Mouse (Mus musculus) small intestine, adult 2 months (tissue): Measurements from ENCODE around the gene Itga3. TPM values are rescaled to one million over a fixed set of nuclear protein-coding genes. Genes with fewer than 3 reads are reported as not detected.

Experiments used
- H3K27ac ChIP-seq: fragments of 200-500 bp; 2 replicates; pipeline ENCODE4 v1.5.1; 2012; ENCODE audit warnings: low read depth, low read length, control low read depth, inconsistent platforms; ENCODE audit not compliant: insufficient read depth
- H3K27me3 ChIP-seq: fragments of 200-500 bp; 2 replicates; pipeline ENCODE4 v1.6.1; 2012; ENCODE audit warnings: mild to moderate bottlenecking, moderate library complexity, low read length, inconsistent platforms; ENCODE audit not compliant: control insufficient read depth, insufficient read depth
- H3K36me3 ChIP-seq: fragments of 200-500 bp; 2 replicates; pipeline ENCODE4 v1.6.1; 2012; ENCODE audit warnings: mild to moderate bottlenecking, low read length, control low read depth, inconsistent platforms; ENCODE audit not compliant: control insufficient read depth, insufficient read depth
- H3K4me1 ChIP-seq: fragments of 200-500 bp; 2 replicates; pipeline ENCODE4 v1.6.1; 2012; ENCODE audit warnings: low read length, inconsistent platforms, mixed read lengths; ENCODE audit not compliant: control insufficient read depth, insufficient read depth, insufficient read length
- H3K4me3 ChIP-seq: fragments of 200-500 bp; 2 replicates; pipeline ENCODE4 v1.5.1; 2012; ENCODE audit warnings: low read depth, mild to moderate bottlenecking, control low read depth, inconsistent platforms, low read length, moderate library complexity
- CTCF ChIP-seq: fragments of 200-500 bp; IDR thresholded peaks from 2 replicates; pipeline ENCODE4 v1.5.1; 2012; ENCODE audit warnings: low read depth, mild to moderate bottlenecking, control low read depth, inconsistent platforms, low read length, moderate library complexity, mixed read lengths; ENCODE audit not compliant: insufficient replicate concordance, insufficient read length; ENCODE audit errors: extremely low read depth
- POLR2A ChIP-seq: fragments of 200-500 bp; IDR thresholded peaks from 2 replicates; pipeline ENCODE4 v1.6.1; 2012; ENCODE audit warnings: low read depth, mild to moderate bottlenecking, control low read depth, inconsistent platforms, low read length, moderate library complexity
- whole genome bisulfite sequencing: fragments of 180-500 bp; shearing (Covaris S2); methylation state at CpG from one replicate; pipeline ENCODE4 v1.1.7; 2018; 5-methylcytosine and 5-hydroxymethylcytosine counted together
- polyA plus RNA-seq: library from polyadenylated mRNA; depleted of rRNA; stranded (reverse); fragments of >200 nt; gene quantifications from 2 replicates; pipeline ENCODE4 v1.2.3, GENCODE M21; 2012

Gene Itga3
- polyA plus RNA-seq, 1 experiment: 156 TPM

DNA sequence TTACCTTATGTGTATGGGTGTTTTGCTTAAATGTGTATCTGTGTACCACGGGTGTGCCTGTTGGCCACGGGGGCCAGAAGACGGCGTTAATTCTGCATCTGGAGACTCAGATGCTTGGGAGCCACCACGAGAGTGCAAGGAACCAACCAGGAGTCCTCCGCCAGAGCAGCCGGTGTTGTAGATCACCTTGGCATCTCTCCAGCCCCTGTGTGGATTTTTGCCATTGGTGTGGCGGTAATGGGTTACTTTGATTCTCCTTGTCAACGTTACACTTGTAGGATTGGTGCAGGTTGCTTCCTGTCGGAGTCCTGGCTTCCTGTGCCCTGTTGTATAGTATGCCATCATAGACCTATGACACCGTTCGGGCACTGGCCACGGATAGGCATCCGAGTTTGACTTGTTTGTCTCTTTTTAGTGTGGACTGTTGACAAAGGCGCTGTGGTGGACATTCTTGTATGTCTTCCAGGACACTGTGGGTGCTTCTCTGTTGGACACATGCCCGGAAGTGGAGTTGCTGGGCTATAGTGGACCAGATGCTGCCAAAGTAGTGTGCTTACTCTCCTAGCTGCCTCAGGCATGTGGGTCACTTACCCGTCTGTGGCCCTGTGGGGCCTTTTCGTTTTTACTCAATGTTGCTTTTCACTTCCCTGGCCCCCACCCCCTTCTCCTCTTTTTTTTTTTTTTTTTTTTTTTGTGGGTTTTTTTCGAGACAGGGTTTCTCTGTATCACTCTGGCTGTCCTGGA lies 25.7 kb upstream of the Itga3 start:
- no peak overlapping the region for H3K4me3 ChIP-seq
- no peak for TF ChIP-seq POLR2A
- no peak for TF ChIP-seq CTCF
- peaks cover 8% of the 10 kb centered on the region for H3K27me3 ChIP-seq
- WGBS: 75% methylated on average over 19 of the region's 19 CpGs
- H3K4me1 ChIP-seq: peaks cover 12% of the 10 kb centered on the region; the same call in 1 of the 2 replicates
- H3K36me3 ChIP-seq: no peaks in the 10 kb centered on the region
- no peak overlapping the region for H3K27ac ChIP-seq

DNA sequence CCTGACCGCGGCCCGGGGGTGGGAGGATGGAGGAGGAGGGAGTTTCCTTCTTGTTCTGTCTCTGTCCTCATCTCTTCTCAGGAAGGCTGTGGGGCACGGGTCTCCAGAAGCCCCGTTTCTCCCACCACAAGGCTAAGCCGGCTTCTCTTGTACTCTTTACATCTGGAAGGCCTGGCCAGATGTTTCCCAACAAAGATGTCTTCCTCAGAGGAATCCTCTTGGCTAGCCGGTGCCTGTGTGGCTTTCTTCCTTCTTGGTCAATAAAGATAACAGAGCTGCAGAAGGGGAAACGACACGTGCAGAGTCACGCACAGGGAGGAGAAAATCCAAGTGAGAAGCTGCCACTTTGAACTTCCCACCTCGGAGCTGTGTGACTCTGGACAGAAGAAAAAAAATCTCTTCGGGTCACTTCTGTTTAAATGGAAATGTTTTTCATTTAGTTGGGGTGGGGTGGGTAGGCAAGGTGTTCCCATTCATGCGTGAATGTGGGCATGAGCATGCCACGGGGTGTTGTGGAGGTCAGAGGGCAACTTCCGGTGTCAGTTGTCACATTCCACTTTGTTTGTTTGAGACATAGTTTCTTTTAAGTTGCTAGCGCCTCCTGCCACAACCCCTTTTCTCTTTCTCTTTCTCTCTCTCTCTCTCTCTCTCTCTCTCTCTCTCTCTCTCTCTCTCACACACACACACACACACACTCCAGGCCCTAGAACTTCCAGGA lies 24.6 kb upstream of the Itga3 start:
- Histone ChIP-seq H3K27me3 (peaks cover 8% of the 10 kb centered on the region), H3K4me1 (peaks cover 10% of the 10 kb centered on the region; the same call in 1 of the 2 replicates), H3K27ac (no peak overlapping the region), H3K4me3 (no peak overlapping the region), H3K36me3 (no peaks in the 10 kb centered on the region)
- WGBS: 26% methylated on average over 16 of the region's 16 CpGs
- TF ChIP-seq CTCF (no peak), POLR2A (no peak)

DNA sequence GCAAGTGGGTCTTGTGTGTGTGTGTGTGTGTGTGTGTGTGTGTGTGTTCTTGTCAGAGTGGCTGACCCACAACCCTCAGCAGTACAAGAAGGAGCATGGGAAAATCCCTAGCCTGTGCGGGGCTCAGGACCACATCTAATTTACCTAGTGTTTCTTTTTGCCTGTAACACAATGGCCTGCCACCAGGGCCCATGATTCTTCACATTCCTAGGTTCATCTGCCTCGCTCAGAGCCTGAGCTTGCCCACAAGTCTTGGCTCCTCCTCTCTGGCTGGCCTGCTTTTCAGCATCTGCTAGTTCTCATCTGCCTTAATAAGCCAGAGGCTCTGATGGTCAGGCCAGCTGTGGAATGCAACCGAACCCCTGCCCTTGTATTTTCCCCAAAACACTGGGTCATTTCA lies 23.8 kb upstream of the Itga3 start:
- 77% methylated on average over 3 of the region's 3 CpGs for WGBS
- TF ChIP-seq POLR2A: no peak
- TF ChIP-seq CTCF: no peak
- H3K27ac ChIP-seq: no peak overlapping the region
- H3K4me1 ChIP-seq: peaks cover 10% of the 10 kb centered on the region; the same call in 1 of the 2 replicates
- no peaks in the 10 kb centered on the region; the same call in 1 of the 2 replicates for H3K27me3 ChIP-seq
- no peak overlapping the region for H3K4me3 ChIP-seq
- no peaks in the 10 kb centered on the region for H3K36me3 ChIP-seq

DNA sequence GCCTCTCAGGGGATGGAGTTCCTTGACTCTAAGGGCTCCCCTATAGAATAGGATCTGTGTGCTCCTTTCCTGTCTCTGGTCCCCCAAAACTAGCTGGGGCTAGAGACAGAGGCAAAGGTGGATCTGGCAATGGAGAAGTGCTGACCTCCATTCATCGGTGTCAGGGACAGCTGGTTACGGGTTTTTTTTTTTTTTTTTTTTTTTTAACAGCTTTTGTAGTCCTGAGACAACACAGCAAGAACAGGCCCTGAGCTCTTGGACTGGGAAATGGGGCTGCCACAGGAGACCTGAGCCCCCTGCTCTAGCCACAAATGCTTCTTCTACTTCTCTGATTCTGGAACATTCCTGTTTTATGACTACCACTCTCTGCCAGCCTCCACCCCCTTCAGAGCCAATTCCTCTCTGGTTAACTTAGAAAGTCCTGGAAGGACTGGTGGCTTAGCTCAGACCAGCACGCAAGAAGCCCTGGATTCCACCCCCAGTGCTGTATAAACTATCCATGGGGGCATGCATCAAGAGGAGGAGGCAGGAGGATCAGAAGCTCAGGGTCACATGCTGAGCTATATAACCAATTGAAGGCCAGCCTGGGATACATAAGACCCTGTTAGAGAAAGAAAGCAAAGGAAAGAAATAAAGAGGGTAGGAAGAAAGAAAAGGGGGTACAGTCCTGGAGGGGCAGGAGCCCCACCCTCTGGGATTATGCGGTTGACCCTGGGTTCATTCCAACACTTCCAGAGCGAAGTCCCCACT lies 21.9 kb upstream of the Itga3 start:
- WGBS: 71% methylated on average over 5 of the region's 5 CpGs
- Histone ChIP-seq H3K4me3 (no peak overlapping the region), H3K27me3 (no peaks in the 10 kb centered on the region), H3K27ac (no peak overlapping the region), H3K36me3 (no peaks in the 10 kb centered on the region), H3K4me1 (peaks cover 4% of the 10 kb centered on the region; the same call in 1 of the 2 replicates)
- TF ChIP-seq CTCF: no peak
- TF ChIP-seq POLR2A: no peak

GRCm38 (mm10) chr11:95097889-95098288 lies 21.3 kb upstream of the Itga3 start:
- H3K36me3 ChIP-seq: no peaks in the 10 kb centered on the region
- peaks cover 4% of the 10 kb centered on the region; the same call in 1 of the 2 replicates for H3K4me1 ChIP-seq
- no peaks in the 10 kb centered on the region for H3K27me3 ChIP-seq
- H3K4me3 ChIP-seq: no peak overlapping the region
- no peak overlapping the region for H3K27ac ChIP-seq
- 57% methylated on average over 6 of the region's 6 CpGs for WGBS
- TF ChIP-seq POLR2A (no peak), CTCF (no peak)

DNA sequence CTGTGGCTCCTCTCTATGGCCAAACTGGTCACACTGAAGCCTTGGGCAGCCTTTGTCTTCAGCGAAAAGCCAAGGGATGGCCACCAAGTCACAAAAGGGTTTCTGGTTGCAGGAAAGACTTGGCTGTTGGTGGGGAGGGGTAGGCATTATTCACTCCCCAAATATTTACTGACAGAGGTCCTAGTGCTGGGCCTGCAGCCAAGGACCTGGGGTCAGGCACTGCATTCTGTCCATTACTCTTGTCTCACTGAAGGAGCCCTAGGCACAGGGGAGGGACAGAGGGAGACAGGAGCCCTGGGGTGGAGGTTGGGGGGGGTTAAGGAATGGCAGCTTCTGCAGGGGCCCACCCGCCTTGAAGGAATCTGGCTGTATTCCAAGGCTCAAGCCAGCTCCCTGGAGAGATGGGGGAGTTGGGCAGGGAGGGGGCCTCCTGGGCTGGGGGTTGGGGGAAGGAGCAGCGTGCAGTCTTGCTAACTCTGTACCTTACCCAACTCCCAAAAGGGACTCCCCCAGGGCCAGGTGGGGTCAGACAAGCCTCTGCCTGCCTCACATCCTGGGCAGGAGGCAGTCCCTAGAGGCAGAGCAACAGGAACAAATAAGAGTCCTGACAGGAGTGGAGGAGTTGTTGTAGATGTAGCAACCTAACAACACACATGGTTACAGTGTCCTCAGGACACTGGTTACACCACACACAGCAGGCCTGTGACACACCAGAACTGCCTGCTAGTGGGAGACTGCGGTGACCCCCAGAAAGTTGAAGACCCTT lies 20.2 kb upstream of the Itga3 start:
- no peaks in the 10 kb centered on the region for H3K36me3 ChIP-seq
- no peak overlapping the region for H3K4me3 ChIP-seq
- WGBS: 62% methylated on average over 4 of the region's 4 CpGs
- H3K27ac ChIP-seq: no peak overlapping the region
- H3K4me1 ChIP-seq: peaks cover 4% of the 10 kb centered on the region; the same call in 1 of the 2 replicates
- no peaks in the 10 kb centered on the region for H3K27me3 ChIP-seq
- TF ChIP-seq POLR2A (no peak), CTCF (no peak)
